Mouse (Mus musculus): ENCODE results near the gene Msi2. TPM values are rescaled to one million over a fixed set of nuclear protein-coding genes. Genes with fewer than 3 reads are reported as not detected.

The Msi2 gene
- polyA plus RNA-seq, 1 experiment from 2014 or later = 10.9 TPM

GRCm38 (mm10) chr11:88618005-88618501, 100.3 kb downstream of the Msi2 start:
- peak; percentile 13; the same call in 1 of the 2 replicates for ATAC-seq
- Histone ChIP-seq H3K36me3 (no peaks in the 10 kb centered on the region), H3K4me2 (replicated peaks) (peak overlapping the region; percentile 33; the same call in 1 of the 2 replicates), H3K9me3 (no peaks in the 10 kb centered on the region), H3K4me1 (replicated peaks) (peaks cover 62% of the 10 kb centered on the region), H3K4me3 (replicated peaks) (no peak overlapping the region), H3K27ac (peak overlapping the region; percentile 41; the same call in 1 of the 2 replicates), H3K9ac (no peak overlapping the region), H3K27me3 (replicated peaks) (no peaks in the 10 kb centered on the region)
- 35% methylated on average over 16 of the region's 16 CpGs for WGBS

- Histone ChIP-seq H3K4me3 (replicated peaks) (no peak overlapping the region), H3K4me2 (replicated peaks) (no peak overlapping the region), H3K27ac (no peak overlapping the region), H3K9ac (no peak overlapping the region), H3K9me3 (no peaks in the 10 kb centered on the region), H3K27me3 (replicated peaks) (no peaks in the 10 kb centered on the region), H3K36me3 (no peaks in the 10 kb centered on the region), H3K4me1 (replicated peaks) (peaks cover 59% of the 10 kb centered on the region)
- 89% methylated on average over 11 of the region's 11 CpGs for WGBS
- ATAC-seq = no peak
Observed at GRCm38 (mm10) chr11:88617380-88617779, 100.9 kb downstream of the Msi2 start.

- Histone ChIP-seq H3K4me1 (replicated peaks) (peaks cover 45% of the 10 kb centered on the region), H3K27ac (0 out of 2 replicates have a peak overlapping the region, but pooled peaks have one; percentile 68), H3K4me3 (replicated peaks) (no peak overlapping the region), H3K4me2 (replicated peaks) (no peak overlapping the region), H3K36me3 (no peaks in the 10 kb centered on the region), H3K27me3 (replicated peaks) (no peaks in the 10 kb centered on the region), H3K9me3 (no peaks in the 10 kb centered on the region), H3K9ac (no peak overlapping the region)
- 65% methylated on average over 11 of the region's 11 CpGs for WGBS
- ATAC-seq = peak; percentile 39; the same call in 1 of the 2 replicates
Observed at GRCm38 (mm10) chr11:88614527-88615305, 103.6 kb downstream of the Msi2 start.

GRCm38 (mm10) chr11:88613771-88614526, 104.4 kb downstream of the Msi2 start:
- Histone ChIP-seq H3K4me1 (replicated peaks) (peaks cover 40% of the 10 kb centered on the region), H3K9me3 (no peaks in the 10 kb centered on the region), H3K27me3 (replicated peaks) (no peaks in the 10 kb centered on the region), H3K4me2 (replicated peaks) (0 out of 2 replicates have a peak overlapping the region, but pooled peaks have one; percentile 3), H3K9ac (no peak overlapping the region), H3K27ac (peak overlapping the region; percentile 68), H3K4me3 (replicated peaks) (no peak overlapping the region), H3K36me3 (no peaks in the 10 kb centered on the region)
- ATAC-seq = no peak
- WGBS = 38% methylated on average over 11 of the region's 11 CpGs

GRCm38 (mm10) chr11:88613008-88613407, 105.3 kb downstream of the Msi2 start:
- ATAC-seq = no peak
- Histone ChIP-seq H3K27ac (no peak overlapping the region), H3K9ac (no peak overlapping the region), H3K4me2 (replicated peaks) (no peak overlapping the region), H3K4me3 (replicated peaks) (no peak overlapping the region), H3K4me1 (replicated peaks) (peaks cover 33% of the 10 kb centered on the region), H3K36me3 (no peaks in the 10 kb centered on the region), H3K9me3 (no peaks in the 10 kb centered on the region), H3K27me3 (replicated peaks) (no peaks in the 10 kb centered on the region)
- WGBS = 70% methylated on average over 6 of the region's 6 CpGs

- Histone ChIP-seq H3K36me3 (no peaks in the 10 kb centered on the region), H3K4me2 (replicated peaks) (no peak overlapping the region), H3K9ac (no peak overlapping the region), H3K4me1 (replicated peaks) (peaks cover 29% of the 10 kb centered on the region), H3K9me3 (no peaks in the 10 kb centered on the region), H3K27ac (no peak overlapping the region), H3K27me3 (replicated peaks) (no peaks in the 10 kb centered on the region), H3K4me3 (replicated peaks) (no peak overlapping the region)
- WGBS = 91% methylated on average over 7 of the region's 7 CpGs
- ATAC-seq = no peak
Observed at GRCm38 (mm10) chr11:88612141-88612540, 106.2 kb downstream of the Msi2 start.

- no peak overlapping the region for H3K4me2 ChIP-seq (replicated peaks)
- H3K9ac ChIP-seq = no peak overlapping the region
- H3K27me3 ChIP-seq (replicated peaks) = no peaks in the 10 kb centered on the region
- ATAC-seq = no peak
- no peak overlapping the region for H3K4me3 ChIP-seq (replicated peaks)
- H3K27ac ChIP-seq = no peak overlapping the region
- no peaks in the 10 kb centered on the region for H3K36me3 ChIP-seq
- WGBS = 90% methylated on average over 6 of the region's 6 CpGs
- no peaks in the 10 kb centered on the region for H3K9me3 ChIP-seq
- H3K4me1 ChIP-seq (replicated peaks) = peaks cover 29% of the 10 kb centered on the region
Observed at GRCm38 (mm10) chr11:88610809-88611208, 107.5 kb downstream of the Msi2 start.

- H3K4me2 ChIP-seq (replicated peaks) = no peak overlapping the region
- no peaks in the 10 kb centered on the region for H3K27me3 ChIP-seq (replicated peaks)
- no peak overlapping the region for H3K4me3 ChIP-seq (replicated peaks)
- H3K4me1 ChIP-seq (replicated peaks) = peaks cover 27% of the 10 kb centered on the region
- H3K27ac ChIP-seq = no peak overlapping the region
- no peaks in the 10 kb centered on the region for H3K36me3 ChIP-seq
- H3K9me3 ChIP-seq = no peaks in the 10 kb centered on the region
- no peak overlapping the region for H3K9ac ChIP-seq
- WGBS = 97% methylated on average over 1 of the region's 1 CpGs
- no peak for ATAC-seq
Observed at GRCm38 (mm10) chr11:88610112-88610511, 108.2 kb downstream of the Msi2 start.

- Histone ChIP-seq H3K9me3 (no peaks in the 10 kb centered on the region), H3K27me3 (replicated peaks) (no peaks in the 10 kb centered on the region), H3K4me1 (replicated peaks) (peaks cover 13% of the 10 kb centered on the region), H3K4me3 (replicated peaks) (no peak overlapping the region), H3K27ac (no peak overlapping the region), H3K9ac (no peak overlapping the region), H3K36me3 (no peaks in the 10 kb centered on the region), H3K4me2 (replicated peaks) (no peak overlapping the region)
- no peak for ATAC-seq
- WGBS = 60% methylated on average over 4 of the region's 4 CpGs
Observed at GRCm38 (mm10) chr11:88608584-88608983, 109.7 kb downstream of the Msi2 start.

- H3K4me2 ChIP-seq (replicated peaks) = no peak overlapping the region
Observed at GRCm38 (mm10) chr11:88607725-88608383, 110.5 kb downstream of the Msi2 start.

GRCm38 (mm10) chr11:88605771-88606170, 112.5 kb downstream of the Msi2 start:
- Histone ChIP-seq H3K27ac (no peak overlapping the region), H3K4me1 (replicated peaks) (peaks cover 9% of the 10 kb centered on the region)

More at GRCm38 (mm10) chr11:88607725-88608383, 110.5 kb downstream of the Msi2 start:
- no peaks in the 10 kb centered on the region for H3K27me3 ChIP-seq (replicated peaks)
- no peak for ATAC-seq
- no peak overlapping the region for H3K4me3 ChIP-seq (replicated peaks)
- no peaks in the 10 kb centered on the region for H3K9me3 ChIP-seq
- no peak overlapping the region for H3K27ac ChIP-seq
- 79% methylated on average over 12 of the region's 12 CpGs for WGBS
- peaks cover 7% of the 10 kb centered on the region for H3K4me1 ChIP-seq (replicated peaks)
- no peak overlapping the region for H3K9ac ChIP-seq
- H3K36me3 ChIP-seq = no peaks in the 10 kb centered on the region

GRCm38 (mm10) chr11:88605098-88605525, 113.2 kb downstream of the Msi2 start:
- Histone ChIP-seq H3K9me3 (no peaks in the 10 kb centered on the region), H3K4me1 (replicated peaks) (peaks cover 14% of the 10 kb centered on the region), H3K27me3 (replicated peaks) (no peaks in the 10 kb centered on the region), H3K4me3 (replicated peaks) (no peak overlapping the region), H3K27ac (no peak overlapping the region), H3K36me3 (no peaks in the 10 kb centered on the region), H3K9ac (no peak overlapping the region), H3K4me2 (replicated peaks) (no peak overlapping the region)
- WGBS = 51% methylated on average over 12 of the region's 12 CpGs
- ATAC-seq = no peak

More at GRCm38 (mm10) chr11:88605771-88606170, 112.5 kb downstream of the Msi2 start:
- Histone ChIP-seq H3K9me3 (no peaks in the 10 kb centered on the region), H3K4me3 (replicated peaks) (no peak overlapping the region), H3K27me3 (replicated peaks) (no peaks in the 10 kb centered on the region), H3K36me3 (no peaks in the 10 kb centered on the region), H3K4me2 (replicated peaks) (no peak overlapping the region), H3K9ac (no peak overlapping the region)
- 79% methylated on average over 6 of the region's 6 CpGs for WGBS
- ATAC-seq = no peak
